Mouse (Mus musculus): ENCODE data around the gene Psph.

The Psph gene

GRCm38 (mm10) chr5:129731021-129731420 lies 56.2 kb downstream of the Psph start:
- no peak for DNase-seq (ENCODE audit: low read depth)

DNA sequence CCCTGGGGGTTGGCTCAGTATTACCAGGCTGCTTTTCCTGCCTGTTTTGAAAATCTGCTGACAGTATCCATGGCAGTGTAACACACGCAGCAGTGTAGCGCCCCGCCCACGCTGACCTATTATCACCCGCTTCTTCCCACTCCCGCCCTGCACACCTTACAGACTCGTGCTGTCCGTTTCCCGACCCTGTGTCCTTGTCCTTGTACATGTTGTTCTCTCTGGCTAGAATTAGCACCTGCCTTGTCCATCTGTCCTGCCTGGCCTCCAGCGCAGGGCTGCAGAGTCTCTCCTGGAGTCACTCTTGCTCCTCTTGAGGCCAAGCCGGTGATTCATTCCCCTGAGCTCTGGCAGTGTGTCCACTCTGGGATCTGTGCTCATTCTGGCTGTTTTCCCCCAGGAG lies 56.9 kb downstream of the Psph start:
- peak; percentile 73 for DNase-seq (ENCODE audit: low read depth)

GRCm38 (mm10) chr5:129729286-129729685 lies 58.0 kb downstream of the Psph start:
- DNase-seq (ENCODE audit: low read depth) = no peak

GRCm38 (mm10) chr5:129726784-129727183 lies 60.5 kb downstream of the Psph start:
- no peak for DNase-seq (ENCODE audit: low read depth)

DNA sequence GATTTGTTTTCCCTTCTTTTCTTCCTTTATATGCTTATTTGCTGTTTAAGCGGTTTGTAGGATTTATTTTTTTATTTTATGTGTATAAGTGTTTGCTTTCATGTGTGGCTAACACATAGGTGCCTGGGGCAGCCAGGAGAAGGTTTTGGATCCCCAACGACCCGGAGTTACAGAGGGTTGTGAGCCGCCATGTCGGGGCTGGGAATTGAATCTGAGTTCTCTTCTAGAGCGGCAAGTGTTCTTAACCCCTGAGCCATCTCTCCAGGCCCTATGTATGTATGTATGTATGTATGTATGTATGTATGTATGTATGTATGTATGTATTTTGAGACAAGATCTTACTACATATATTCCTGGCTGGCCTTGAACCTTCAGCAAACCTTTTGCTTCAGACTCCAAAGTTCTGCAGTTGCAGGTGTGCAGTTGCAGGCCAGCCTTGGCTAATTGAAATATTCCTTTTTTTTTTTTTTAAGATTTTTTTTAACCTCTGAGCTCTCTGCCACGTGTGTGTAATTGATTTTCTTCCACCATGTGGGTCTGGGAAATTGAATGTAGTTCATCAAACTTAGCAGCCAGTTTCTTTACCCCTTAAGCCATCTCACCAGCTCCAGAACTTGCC lies 61.4 kb downstream of the Psph start:
- no peak for DNase-seq (ENCODE audit: low read depth)

- peak; percentile 57 for DNase-seq (ENCODE audit: low read depth)
Measured at GRCm38 (mm10) chr5:129724834-129725773, 62.1 kb downstream of the Psph start, which contains the start of gene Nipsnap2. Gene Nipsnap2, plus strand, starts transcription at chr5:129725063.

DNA sequence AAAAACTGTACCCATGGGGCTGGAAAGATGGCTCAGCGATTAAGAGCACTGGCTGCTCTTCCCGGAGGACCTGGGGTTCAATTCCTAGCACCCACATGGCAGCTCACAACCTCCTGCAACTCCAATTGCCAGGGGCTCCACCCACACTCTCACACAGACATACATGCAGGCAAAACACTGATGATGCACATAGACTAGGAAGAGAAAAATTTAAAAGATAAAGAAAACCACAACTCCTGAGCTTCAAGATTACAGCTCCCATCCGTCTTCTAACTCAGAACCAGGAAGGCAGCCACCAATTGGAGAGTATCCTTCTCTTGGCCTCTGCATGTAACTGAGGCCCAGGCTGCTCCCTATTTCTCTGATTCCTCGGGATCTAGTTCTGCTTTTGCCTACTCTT lies 63.0 kb downstream of the Psph start:
- DNase-seq (ENCODE audit: low read depth) = no peak

- no peak for DNase-seq (ENCODE audit: low read depth)
Measured at GRCm38 (mm10) chr5:129720176-129720575, 67.1 kb downstream of the Psph start.

DNA sequence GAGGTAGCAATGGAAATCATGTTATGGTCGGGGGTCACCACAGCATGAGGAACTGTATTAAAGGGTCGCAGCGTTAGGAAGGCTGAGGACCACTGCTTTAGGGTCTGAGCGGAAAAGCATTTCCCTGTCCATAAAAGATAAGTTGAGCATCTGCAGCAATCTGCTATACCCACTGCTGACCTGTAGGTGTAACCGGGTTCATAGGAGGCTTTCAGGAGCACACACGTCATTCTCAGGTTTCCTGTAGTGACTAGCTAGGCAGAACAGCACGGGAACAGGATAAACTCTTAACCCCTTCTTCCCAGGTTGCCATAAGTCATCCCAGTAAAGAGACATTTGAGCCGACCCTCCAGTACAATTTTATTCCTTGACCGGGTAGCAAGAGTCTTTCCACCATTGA lies 70.2 kb downstream of the Psph start:
- DNase-seq (ENCODE audit: low read depth) = no peak
